Mouse (Mus musculus): Measurements from ENCODE around the gene Zfp687. TPM values are rescaled to one million over a fixed set of nuclear protein-coding genes. Genes with fewer than 3 reads are reported as not detected.

The Zfp687 gene
- polyA plus RNA-seq (2017; shearing (Covaris generic)), result 84.8 TPM

DNA sequence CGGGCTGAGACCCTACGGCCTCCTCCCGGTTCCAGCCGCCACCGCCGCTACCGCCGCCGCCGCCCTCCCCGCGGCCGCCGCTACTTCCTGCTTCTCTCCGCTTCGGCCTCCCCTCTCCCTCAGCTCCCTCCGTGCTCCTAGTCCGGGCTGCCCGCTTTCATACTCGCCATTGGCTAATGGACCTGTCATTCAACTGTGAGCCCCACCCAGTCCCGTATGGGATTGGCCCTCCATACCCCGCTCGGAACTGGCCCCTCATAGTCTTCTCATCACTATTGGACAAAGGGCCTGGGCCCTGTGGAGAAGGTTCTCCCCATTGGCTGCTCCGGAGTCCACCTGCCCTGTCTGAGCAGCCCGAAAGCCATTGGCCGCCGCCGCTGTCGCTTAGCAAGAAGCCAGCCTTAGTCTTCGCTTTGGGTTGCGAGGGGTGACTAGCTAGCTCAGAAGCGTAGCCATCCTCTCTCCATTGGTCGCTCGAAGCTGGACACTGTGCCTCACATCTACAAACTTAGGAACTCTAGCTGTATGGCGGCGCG lies at the start of gene Zfp687:
TSS of gene Zfp687 (minus strand) at position 112 of the 536 bp plus-strand sequence.

DNA sequence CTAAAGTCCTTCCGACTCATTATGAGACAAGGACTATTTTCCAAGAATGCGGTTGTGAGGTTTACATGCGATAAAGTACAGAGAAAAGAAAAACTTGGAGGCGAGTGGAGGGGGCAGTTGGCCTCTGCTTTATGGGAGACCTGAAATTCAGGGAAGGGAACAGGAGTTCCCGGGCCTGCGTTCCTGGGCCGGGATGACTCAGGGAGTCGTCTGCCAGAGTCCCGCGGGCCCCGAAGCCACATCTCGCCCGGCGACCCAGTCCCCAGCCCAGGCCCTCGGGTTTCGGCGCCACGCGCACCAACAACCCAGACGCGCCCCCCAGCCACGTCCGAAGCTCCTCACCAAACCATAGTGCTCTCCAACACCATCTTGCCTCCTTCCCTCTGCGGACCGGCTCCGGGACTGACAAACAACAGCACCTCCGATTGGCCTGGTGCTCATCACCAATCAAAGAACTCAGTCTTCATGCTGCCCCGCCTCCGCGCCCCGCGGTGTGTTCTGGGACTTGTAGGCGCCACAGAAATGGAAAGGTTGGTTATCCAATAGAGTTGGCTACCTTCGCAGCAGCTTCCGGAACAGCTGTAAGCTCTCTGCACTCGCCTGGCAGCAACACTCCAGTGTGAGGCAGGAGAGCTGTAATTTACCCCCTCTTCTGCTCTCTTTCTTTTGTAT lies 27.1 kb upstream of the Zfp687 start, which contains the start of gene Psmd4:
TSS of gene Psmd4 (minus strand) at position 449 of the 672 bp plus-strand sequence.

DNA sequence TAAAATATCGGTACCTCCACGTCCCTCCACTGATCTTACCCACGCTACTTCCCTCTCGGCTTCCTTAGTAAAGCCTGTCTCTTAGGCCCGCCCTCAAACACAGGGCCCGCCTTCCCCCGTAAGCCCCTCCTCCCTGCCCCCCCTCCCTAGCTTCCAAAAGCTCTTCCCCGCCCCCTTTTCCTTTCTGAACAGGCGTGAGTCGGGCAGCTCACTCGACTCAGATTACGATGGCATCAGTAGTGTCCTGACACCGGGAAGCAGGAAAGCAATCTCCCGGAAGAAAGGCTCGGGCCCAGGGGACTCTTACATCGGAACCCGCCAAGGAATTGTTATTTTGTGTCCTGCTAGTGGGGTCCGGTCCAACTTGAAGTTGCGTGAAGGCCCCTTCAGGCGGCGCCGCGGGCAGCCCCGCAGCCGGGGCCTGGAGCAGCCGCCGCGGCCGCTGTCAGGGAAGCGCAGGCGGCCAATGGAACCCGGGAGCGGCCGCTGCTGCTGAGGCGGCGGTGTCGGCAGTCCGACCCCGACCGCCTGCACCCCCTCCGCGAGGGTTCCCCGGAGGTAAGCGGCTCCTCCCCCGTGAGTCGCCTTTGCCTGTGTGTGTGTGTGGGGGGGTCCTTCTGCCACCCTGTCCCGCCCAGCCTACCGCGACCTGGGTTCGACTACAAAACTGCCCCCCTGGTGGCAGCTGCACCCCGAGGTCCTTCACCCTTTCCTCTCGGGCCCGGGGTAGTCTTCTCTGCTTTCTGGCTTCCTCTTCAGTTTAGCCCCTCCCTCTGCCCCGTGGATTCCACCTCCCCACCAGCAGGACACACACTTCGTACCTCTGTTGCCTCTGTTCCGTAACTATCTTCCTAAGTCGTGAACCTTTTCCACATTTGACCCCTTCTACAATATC lies 40.5 kb downstream of the Zfp687 start, which contains the start of gene Pi4kb:
TSS of gene Pi4kb (plus strand) at position 204 of the 895 bp plus-strand sequence.

Other genes with a start within 250 kb of the Zfp687 start
- gene Cgn, start 229.0 kb downstream of the Zfp687 start, polyA plus RNA-seq (2017; shearing (Covaris generic)), result not detected
- 17.9 TPM for gene Pogz, start 177.9 kb downstream of the Zfp687 start, polyA plus RNA-seq (2017; shearing (Covaris generic))
- 382 TPM for gene Psmb4, start 128.5 kb downstream of the Zfp687 start, polyA plus RNA-seq (2017; shearing (Covaris generic))
- gene Selenbp1, start 82.4 kb downstream of the Zfp687 start, polyA plus RNA-seq (2017; shearing (Covaris generic)), result 4.7 TPM
- gene Rfx5, start 61.4 kb downstream of the Zfp687 start, polyA plus RNA-seq (2017; shearing (Covaris generic)), result 22.5 TPM
- gene Pi4kb, start 40.7 kb downstream of the Zfp687 start, polyA plus RNA-seq (2017; shearing (Covaris generic)), result 17.3 TPM
- gene Psmd4, start 27.2 kb upstream of the Zfp687 start, polyA plus RNA-seq (2017; shearing (Covaris generic)), result 296 TPM
- gene Pip5k1a, start 91.5 kb upstream of the Zfp687 start, polyA plus RNA-seq (2017; shearing (Covaris generic)), result 36.4 TPM
- 118 TPM for gene Vps72, start 95.6 kb upstream of the Zfp687 start, polyA plus RNA-seq (2017; shearing (Covaris generic))
- gene Tmod4, start 109.0 kb upstream of the Zfp687 start, polyA plus RNA-seq (2017; shearing (Covaris generic)), result 2.9 TPM
- gene Scnm1, start 118.6 kb upstream of the Zfp687 start, polyA plus RNA-seq (2017; shearing (Covaris generic)), result 117 TPM
- 31.2 TPM for gene Lysmd1, start 118.6 kb upstream of the Zfp687 start, polyA plus RNA-seq (2017; shearing (Covaris generic))
- gene Tnfaip8l2, start 126.9 kb upstream of the Zfp687 start, polyA plus RNA-seq (2017; shearing (Covaris generic)), result 264 TPM
- 0.38 TPM for gene Sema6c, start 145.0 kb upstream of the Zfp687 start, polyA plus RNA-seq (2017; shearing (Covaris generic))
- 37.4 TPM for gene Gabpb2, start 202.5 kb upstream of the Zfp687 start, polyA plus RNA-seq (2017; shearing (Covaris generic))
- gene Cdc42se1, start 213.3 kb upstream of the Zfp687 start, polyA plus RNA-seq (2017; shearing (Covaris generic)), result 440 TPM
- 8.8 TPM for gene Mllt11, start 216.7 kb upstream of the Zfp687 start, polyA plus RNA-seq (2017; shearing (Covaris generic))
- 0.97 TPM for gene Gm128, start 226.2 kb upstream of the Zfp687 start, polyA plus RNA-seq (2017; shearing (Covaris generic))
- gene Bnipl, start 235.7 kb upstream of the Zfp687 start, polyA plus RNA-seq (2017; shearing (Covaris generic)), result not detected